8 mouse cellular contexts compared by ENCODE assay signal in genomic region chr15:83451621-83452210, GRCm38 (mm10). TPM values are rescaled to one million over a fixed set of nuclear protein-coding genes. Genes with fewer than 3 reads are reported as not detected.
DNase-seq lines count a peak whose midpoint lies in the region; ATAC-seq and TF ChIP-seq lines count a peak whose summit lies in the region.

No protein-coding gene starts in this region.

- H3K4me1 ChIP-seq in forebrain, embryonic 16.5 days (replicated peaks; ENCODE audit: control insufficient read depth, insufficient read depth, low read length), result peaks cover 20% of the 10 kb centered on the region
- peaks cover 37% of the 10 kb centered on the region for H3K4me1 ChIP-seq in forebrain, embryonic 10.5 days
- H3K4me1 ChIP-seq in embryonic facial prominence, embryonic 15.5 days, result peaks cover 41% of the 10 kb centered on the region
- peaks cover 38% of the 10 kb centered on the region for H3K4me1 ChIP-seq in kidney, embryonic 16.5 days (ENCODE audit: insufficient read depth, low read length)
- H3K4me1 ChIP-seq in lung, postnatal 0 days (ENCODE audit: insufficient read depth, low read depth, low read length), result peaks cover 25% of the 10 kb centered on the region; the same call in 1 of the 2 replicates

- WGBS in forebrain, embryonic 16.5 days, result 44% methylated on average over 7 of the region's 7 CpGs
- 88% methylated on average over 7 of the region's 7 CpGs for WGBS in forebrain, embryonic 10.5 days
- 49% methylated on average over 7 of the region's 7 CpGs for WGBS in embryonic facial prominence, embryonic 15.5 days
- 72% methylated on average over 7 of the region's 7 CpGs for WGBS in kidney, embryonic 16.5 days
- WGBS in lung, postnatal 0 days, result 38% methylated on average over 7 of the region's 7 CpGs

- H3K4me3 ChIP-seq in forebrain, embryonic 16.5 days (replicated peaks; ENCODE audit: low read length), result no peak overlapping the region
- H3K4me3 ChIP-seq in forebrain, embryonic 10.5 days, result no peak overlapping the region
- no peak overlapping the region for H3K4me3 ChIP-seq in embryonic facial prominence, embryonic 15.5 days (replicated peaks)
- H3K4me3 ChIP-seq in kidney, embryonic 16.5 days (ENCODE audit: low read length), result no peak overlapping the region
- no peak overlapping the region for H3K4me3 ChIP-seq in lung, postnatal 0 days (ENCODE audit: low read depth, low read length)

- DNase-seq in forebrain, embryonic 10.5 days (ENCODE audit: extremely low spot score, low spot score), result no peak
- peak; percentile 52 for DNase-seq in 416B (ENCODE audit: low read depth)
- DNase-seq in lung, postnatal 0 days (ENCODE audit: low spot score), result peak; percentile 90
- no peak for DNase-seq in embryo, embryonic 11 days
- no peak for DNase-seq in retina, embryonic 14.5 days (ENCODE audit: low spot score)

- peak; percentile 75 for TF ChIP-seq EP300 in lung, postnatal 0 days (IDR thresholded peaks at IDR 0.05)

- H3K27ac ChIP-seq in forebrain, embryonic 16.5 days (ENCODE audit: low read length), result no peak overlapping the region; the same call in none of the 2 replicates
- no peak overlapping the region for H3K27ac ChIP-seq in forebrain, embryonic 10.5 days
- H3K27ac ChIP-seq in embryonic facial prominence, embryonic 15.5 days (replicated peaks), result peak overlapping the region; percentile 63
- peak overlapping the region; percentile 78 for H3K27ac ChIP-seq in kidney, embryonic 16.5 days (ENCODE audit: low read length)
- H3K27ac ChIP-seq in lung, postnatal 0 days (ENCODE audit: low read length), result peak overlapping the region; percentile 28

- no peaks in the 10 kb centered on the region for H3K36me3 ChIP-seq in forebrain, embryonic 16.5 days (ENCODE audit: control insufficient read depth, insufficient read depth)
- peaks cover 2% of the 10 kb centered on the region; the same call in 1 of the 2 replicates for H3K36me3 ChIP-seq in forebrain, embryonic 10.5 days (replicated peaks)
- no peaks in the 10 kb centered on the region for H3K36me3 ChIP-seq in embryonic facial prominence, embryonic 15.5 days
- no peaks in the 10 kb centered on the region for H3K36me3 ChIP-seq in kidney, embryonic 16.5 days (ENCODE audit: insufficient read depth, low read length)
- no peaks in the 10 kb centered on the region for H3K36me3 ChIP-seq in lung, postnatal 0 days (ENCODE audit: insufficient read depth, low read length)

- H3K27me3 ChIP-seq in forebrain, embryonic 16.5 days (replicated peaks; ENCODE audit: control insufficient read depth, insufficient read depth, low read length), result no peaks in the 10 kb centered on the region
- H3K27me3 ChIP-seq in forebrain, embryonic 10.5 days (ENCODE audit: poor library complexity, severe bottlenecking), result no peaks in the 10 kb centered on the region
- H3K27me3 ChIP-seq in embryonic facial prominence, embryonic 15.5 days, result no peaks in the 10 kb centered on the region
- no peaks in the 10 kb centered on the region for H3K27me3 ChIP-seq in kidney, embryonic 16.5 days (ENCODE audit: insufficient read depth, low read length)
- H3K27me3 ChIP-seq in lung, postnatal 0 days (replicated peaks; ENCODE audit: insufficient read depth, low read length), result no peaks in the 10 kb centered on the region

- TF ChIP-seq CTCF in lung, postnatal 0 days (IDR thresholded peaks at IDR 0.05), result no peak

- H3K4me2 ChIP-seq in forebrain, embryonic 16.5 days (ENCODE audit: low read length), result no peak overlapping the region
- no peak overlapping the region for H3K4me2 ChIP-seq in embryonic facial prominence, embryonic 15.5 days (replicated peaks)
- H3K4me2 ChIP-seq in kidney, embryonic 16.5 days (replicated peaks; ENCODE audit: low read depth, low read length), result no peak overlapping the region
- no peak overlapping the region for H3K4me2 ChIP-seq in lung, postnatal 0 days (replicated peaks; ENCODE audit: low read depth, low read length)

- peak; percentile 57; the same call in 1 of the 2 replicates for ATAC-seq in forebrain, embryonic 16.5 days
- ATAC-seq in embryonic facial prominence, embryonic 15.5 days (ENCODE audit: insufficient number of reproducible peaks, low FRiP score, low TSS enrichment, low read depth), result no peak
- ATAC-seq in kidney, embryonic 16.5 days (ENCODE audit: low FRiP score, low TSS enrichment), result no peak
- ATAC-seq in lung, postnatal 0 days, result peak; percentile 72

- no peaks in the 10 kb centered on the region for H3K9me3 ChIP-seq in forebrain, embryonic 16.5 days (ENCODE audit: control insufficient read depth, low read length)
- H3K9me3 ChIP-seq in forebrain, embryonic 10.5 days, result no peaks in the 10 kb centered on the region
- H3K9me3 ChIP-seq in embryonic facial prominence, embryonic 15.5 days (replicated peaks), result no peaks in the 10 kb centered on the region
- no peaks in the 10 kb centered on the region for H3K9me3 ChIP-seq in kidney, embryonic 16.5 days (ENCODE audit: low read length)
- no peaks in the 10 kb centered on the region for H3K9me3 ChIP-seq in lung, postnatal 0 days (ENCODE audit: low read length)

- H3K9ac ChIP-seq in forebrain, embryonic 16.5 days (replicated peaks; ENCODE audit: low read depth, low read length), result no peak overlapping the region
- no peak overlapping the region for H3K9ac ChIP-seq in embryonic facial prominence, embryonic 15.5 days
- H3K9ac ChIP-seq in kidney, embryonic 16.5 days (replicated peaks; ENCODE audit: low read length), result no peak overlapping the region
- no peak overlapping the region for H3K9ac ChIP-seq in lung, postnatal 0 days (replicated peaks; ENCODE audit: low read depth)

RNA-seq across cellular contexts. Expression of gene Pacsin2, which starts 12.7 kb away (rescaled TPM):
- polyA plus RNA-seq in forebrain, embryonic 16.5 days (2015; fragmentation: Nextera tagmentation; extraction: Ambion mirVana), result 19.8 and 20.0 TPM in 2 replicates
- polyA plus RNA-seq in forebrain, embryonic 10.5 days (2016; fragmentation: Nextera tagmentation; extraction: Ambion mirVana), result 55.4 and 57.8 TPM in 2 replicates
- polyA plus RNA-seq in embryonic facial prominence, embryonic 15.5 days (2015; fragmentation: Nextera tagmentation; extraction: Ambion mirVana), result 66.8 and 67.1 TPM in 2 replicates
- 85.4 and 92.0 TPM in 2 replicates for polyA plus RNA-seq in kidney, embryonic 16.5 days (2015; fragmentation: Nextera tagmentation; extraction: Ambion mirVana)
- polyA plus RNA-seq in lung, postnatal 0 days (2015; fragmentation: Nextera tagmentation; extraction: Ambion mirVana), result 46.7 and 51.7 TPM in 2 replicates

RNA-seq across cellular contexts. Expression of gene Ttll1, which starts 59.0 kb away (rescaled TPM):
- polyA plus RNA-seq in forebrain, embryonic 16.5 days (2015; fragmentation: Nextera tagmentation; extraction: Ambion mirVana), result 107 and 114 TPM in 2 replicates
- 33.3 and 33.7 TPM in 2 replicates for polyA plus RNA-seq in forebrain, embryonic 10.5 days (2016; fragmentation: Nextera tagmentation; extraction: Ambion mirVana)
- 21.5 and 23.8 TPM in 2 replicates for polyA plus RNA-seq in embryonic facial prominence, embryonic 15.5 days (2015; fragmentation: Nextera tagmentation; extraction: Ambion mirVana)
- polyA plus RNA-seq in kidney, embryonic 16.5 days (2015; fragmentation: Nextera tagmentation; extraction: Ambion mirVana), result 27.3 and 28.2 TPM in 2 replicates
- 13.8 and 13.9 TPM in 2 replicates for polyA plus RNA-seq in lung, postnatal 0 days (2015; fragmentation: Nextera tagmentation; extraction: Ambion mirVana)

Comparison
In these comparisons a context has a peak if more than half of its experiments do, and no peak if none do; other contexts are left out.
1. ATAC-seq: peak in forebrain, embryonic 16.5 days (single experiment) and lung, postnatal 0 days (single experiment); none in embryonic facial prominence, embryonic 15.5 days (single experiment) and kidney, embryonic 16.5 days (single experiment).
2. H3K27ac ChIP-seq: peak in embryonic facial prominence, embryonic 15.5 days (single experiment), kidney, embryonic 16.5 days (single experiment) and lung, postnatal 0 days (single experiment); none in forebrain, embryonic 16.5 days (single experiment) and forebrain, embryonic 10.5 days (single experiment).
3. DNase-seq: peak in 416B (single experiment) and lung, postnatal 0 days (single experiment); none in forebrain, embryonic 10.5 days (single experiment), embryo, embryonic 11 days (single experiment) and retina, embryonic 14.5 days (single experiment).